Mouse (Mus musculus) spleen, embryonic (tissue): ENCODE measurements around the gene Il17rd.

Source experiments
- CTCF ChIA-PET: fragments of 350-600 bp; sonication (Branson Sonifier 250); formaldehyde crosslinking; loops from one replicate; lab custom pipeline; 2022; lab: Charles Lee

Il17rd gene

DNA sequence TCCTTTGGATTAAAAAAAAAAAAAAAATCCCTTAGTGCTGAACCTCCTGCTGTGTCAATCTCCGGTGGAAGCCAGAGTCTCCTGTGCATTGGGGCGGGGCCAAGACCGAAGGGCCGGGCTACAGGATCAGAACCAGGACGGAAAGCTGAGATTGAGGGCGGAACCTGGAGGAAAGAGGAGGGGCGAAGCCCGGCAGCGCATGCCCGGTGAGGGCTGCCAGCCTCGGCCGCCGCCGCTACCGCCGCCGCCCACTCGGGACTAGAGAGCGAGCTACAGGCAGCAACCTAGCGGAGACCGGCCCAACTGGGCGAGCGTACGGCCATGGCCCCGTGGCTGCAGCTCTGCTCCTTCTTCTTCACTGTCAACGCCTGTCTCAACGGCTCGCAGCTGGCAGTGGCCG, at the start of gene Il17rd:
Il17rd (plus strand) TSS at position 159 of the 400 bp plus-strand sequence.
- CTCF ChIA-PET, result no interaction called here

DNA sequence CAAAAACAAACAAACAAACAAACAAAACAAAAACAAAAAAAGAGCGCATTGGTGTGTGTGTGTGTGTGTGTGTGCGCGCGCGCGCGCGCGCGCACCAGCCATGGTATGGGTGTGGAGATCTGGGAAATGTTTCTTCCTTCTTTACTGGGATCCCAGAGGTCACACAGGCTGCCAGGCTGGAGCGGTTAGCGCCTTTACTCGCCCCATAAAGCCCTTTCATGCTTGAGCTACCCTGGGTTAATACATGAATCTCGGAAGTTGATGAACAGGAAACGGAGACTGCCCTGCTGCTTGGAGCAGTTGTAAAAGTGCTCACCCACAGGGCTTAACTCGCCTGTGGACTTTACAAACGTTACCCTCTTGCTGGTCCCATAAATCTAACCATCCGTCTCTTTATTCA, 47.1 kb upstream of the Il17rd start:
- CTCF ChIA-PET, result no interaction called here

DNA sequence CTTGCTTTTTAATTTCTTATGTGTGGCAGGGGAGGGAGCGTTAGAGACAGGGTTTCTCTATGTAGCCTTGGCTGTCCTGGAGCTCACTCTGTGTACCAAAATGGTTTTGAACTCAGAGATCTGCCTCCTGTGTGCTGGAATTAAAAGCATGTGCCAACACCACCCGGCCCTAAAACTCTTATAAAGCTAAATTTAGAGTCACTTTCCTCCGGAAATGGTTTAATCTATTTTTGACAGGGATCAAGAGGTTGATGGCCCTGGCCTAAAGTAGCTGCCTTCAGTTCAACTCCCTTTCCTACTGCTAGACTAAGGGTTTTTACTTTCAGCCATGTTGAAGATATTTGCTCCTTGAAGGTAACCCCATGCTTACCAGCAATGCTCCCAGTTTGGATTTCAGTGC, 45.3 kb upstream of the Il17rd start:
- CTCF ChIA-PET, result no interaction called here

DNA sequence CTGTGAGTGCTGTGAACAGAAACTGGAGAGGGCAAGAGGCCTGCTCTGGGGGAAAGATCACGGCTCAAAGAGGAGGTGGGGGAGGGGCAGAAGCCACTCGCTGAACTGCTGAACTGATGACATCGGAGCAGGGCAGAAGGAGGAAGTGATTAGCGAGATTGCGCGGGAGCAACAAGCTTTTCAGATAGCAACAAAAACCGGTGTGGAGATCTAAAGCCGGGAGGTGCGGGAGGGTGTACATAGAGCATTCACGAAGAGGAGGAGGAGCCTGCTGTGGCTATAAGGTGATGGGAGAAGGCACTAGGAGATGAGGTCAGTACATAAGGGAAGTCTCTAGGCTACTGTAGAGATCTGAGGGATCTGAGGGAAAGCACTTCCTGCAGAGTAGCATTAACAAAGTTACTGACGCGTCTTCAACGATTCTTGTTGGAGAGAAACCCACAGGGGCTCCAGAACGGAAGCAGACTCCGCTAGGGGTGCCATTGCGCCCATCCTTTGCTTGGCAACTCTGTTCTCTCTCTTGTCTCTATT, 44.5 kb upstream of the Il17rd start, which contains the start of gene Hesx1:
Hesx1 (plus strand) TSS at position 206 of the 531 bp plus-strand sequence.
- CTCF ChIA-PET, result interaction anchor here (0.7 kb wide), 1 partner anchor 1245 kb away, joined by 3 read pairs; no protein-coding TSS in a partner anchor

DNA sequence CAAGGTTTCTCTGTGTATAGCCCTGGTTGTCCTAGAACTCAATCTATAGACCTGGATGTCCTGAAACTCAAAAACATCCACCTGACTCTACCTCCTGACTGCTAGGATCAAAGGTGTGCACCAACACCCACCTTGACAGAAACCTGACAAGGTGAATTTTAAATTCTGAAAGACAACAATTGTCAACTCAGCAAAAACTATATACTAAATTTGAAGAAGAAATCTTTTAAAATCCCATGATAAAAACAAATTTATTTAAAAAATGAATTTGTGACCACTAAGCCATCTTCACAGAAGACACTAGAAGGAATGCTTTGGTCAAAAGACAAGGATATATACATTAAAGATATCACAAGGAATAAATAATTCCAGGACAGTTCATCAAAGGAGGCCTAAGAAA, 42.5 kb upstream of the Il17rd start:
- CTCF ChIA-PET, result no interaction called here

DNA sequence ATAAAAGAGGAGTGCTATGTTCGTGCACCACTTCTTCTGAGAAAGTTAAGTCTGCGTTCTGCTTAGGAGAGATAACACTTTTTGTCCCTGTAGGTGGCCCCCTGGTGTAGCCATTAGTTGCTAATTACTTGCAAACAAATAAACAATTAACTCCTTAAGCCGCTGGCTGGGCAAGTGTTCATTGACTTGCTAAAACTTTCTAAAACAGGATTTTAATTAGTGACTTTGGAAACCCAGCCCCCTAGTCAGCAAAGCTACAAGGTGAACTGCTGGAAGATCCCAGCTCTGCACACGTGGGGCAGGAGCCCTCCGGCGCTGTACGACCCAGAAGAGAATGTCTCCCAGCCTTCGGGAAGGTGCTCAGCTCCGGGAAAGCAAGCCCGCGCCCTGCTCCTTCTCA, 38.4 kb upstream of the Il17rd start:
- CTCF ChIA-PET, result no interaction called here

DNA sequence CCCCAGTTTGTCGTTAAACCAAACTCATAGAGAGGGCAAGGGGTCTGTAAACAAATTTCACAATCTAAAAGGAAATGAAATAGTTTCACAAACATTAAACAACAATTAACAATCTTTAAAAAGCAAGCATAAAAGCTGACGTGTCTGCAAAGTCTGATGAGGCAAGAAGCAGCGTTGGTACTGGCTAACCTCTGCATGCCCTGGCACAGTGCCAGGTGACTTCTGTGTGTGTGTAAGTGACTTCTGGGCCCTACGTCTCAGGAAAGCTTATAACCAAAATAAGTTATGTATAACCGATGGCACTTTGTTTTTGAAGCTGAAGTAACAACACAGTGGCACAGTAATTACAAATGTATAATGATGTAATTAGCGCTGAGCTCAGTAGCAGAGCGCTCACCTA, 33.8 kb upstream of the Il17rd start:
- CTCF ChIA-PET, result no interaction called here

DNA sequence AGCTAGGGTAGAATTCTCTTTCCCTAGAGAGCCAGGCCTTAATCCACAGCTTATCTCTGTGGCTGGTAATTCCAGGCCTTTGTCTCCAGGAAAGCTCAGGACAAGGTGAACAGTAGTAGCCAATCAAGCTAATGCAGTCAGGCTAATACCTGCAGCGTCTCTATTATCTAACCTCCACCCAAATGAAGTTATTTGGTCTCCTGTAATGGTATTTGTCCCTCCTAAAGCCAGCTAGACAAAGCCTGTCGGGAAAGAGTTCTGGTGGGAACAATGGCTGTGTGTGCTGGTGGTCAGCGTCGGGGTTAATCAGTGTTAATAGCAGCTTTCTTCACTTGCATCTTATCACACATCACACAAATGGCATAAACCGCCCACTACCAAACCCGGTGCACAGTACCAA, 32.8 kb upstream of the Il17rd start:
- CTCF ChIA-PET, result no interaction called here

DNA sequence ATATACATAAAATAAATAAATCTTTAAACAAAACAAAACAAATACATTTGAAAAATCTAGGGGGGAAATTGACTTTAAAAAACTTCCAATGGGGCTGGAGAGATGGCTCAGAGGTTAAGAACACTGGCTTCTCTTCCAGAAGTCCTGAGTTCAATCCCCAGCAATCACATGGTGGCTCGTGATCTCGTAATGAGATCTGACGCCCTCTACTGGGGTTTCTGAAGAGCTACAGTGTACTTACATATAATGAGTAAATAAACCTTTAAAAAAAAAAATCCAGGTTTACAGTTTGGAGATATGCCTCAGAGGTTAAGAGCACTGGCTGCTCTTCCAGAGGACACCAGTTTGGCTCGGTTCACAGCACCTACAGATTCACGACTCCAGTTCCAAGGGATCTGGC, 27.2 kb upstream of the Il17rd start:
- CTCF ChIA-PET, result no interaction called here

DNA sequence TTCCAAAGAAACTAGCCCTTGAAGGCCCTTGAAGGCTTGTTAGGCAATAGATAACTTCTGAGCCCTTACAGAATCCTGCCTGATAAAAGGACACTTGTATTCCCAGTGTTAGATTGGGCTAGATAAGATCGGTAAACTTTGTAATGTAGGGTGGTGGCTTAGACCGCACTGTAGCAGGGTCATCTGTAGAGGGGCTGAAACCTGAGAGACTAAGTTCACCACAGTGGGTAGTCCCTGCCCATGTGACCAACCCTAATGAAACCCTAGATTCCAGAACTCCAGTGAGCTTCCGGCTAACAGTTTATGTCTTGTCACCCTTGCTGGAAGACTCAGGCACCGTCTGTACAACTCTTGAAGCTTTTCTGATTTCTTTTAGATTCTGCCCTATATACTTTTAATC, 25.1 kb upstream of the Il17rd start:
- CTCF ChIA-PET, result no interaction called here

DNA sequence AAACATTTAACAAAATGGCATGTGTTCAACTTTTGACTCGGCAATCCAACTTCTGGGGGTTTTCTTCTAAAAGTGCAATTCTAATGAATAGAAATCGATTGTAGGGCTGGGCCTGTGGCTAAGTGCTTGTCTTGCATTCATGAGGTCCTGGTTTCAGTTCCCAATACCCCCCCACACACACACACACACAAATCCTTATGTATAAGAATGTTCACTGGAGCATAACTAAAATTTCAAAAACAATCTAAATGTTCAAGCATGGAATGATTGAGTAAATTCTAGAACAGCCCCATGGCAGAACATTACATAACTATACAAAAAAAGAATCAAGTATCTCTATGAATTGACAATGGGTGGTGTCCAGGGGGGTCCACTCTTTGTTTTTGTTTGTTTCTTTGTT, 20.8 kb upstream of the Il17rd start:
- CTCF ChIA-PET, result no interaction called here

DNA sequence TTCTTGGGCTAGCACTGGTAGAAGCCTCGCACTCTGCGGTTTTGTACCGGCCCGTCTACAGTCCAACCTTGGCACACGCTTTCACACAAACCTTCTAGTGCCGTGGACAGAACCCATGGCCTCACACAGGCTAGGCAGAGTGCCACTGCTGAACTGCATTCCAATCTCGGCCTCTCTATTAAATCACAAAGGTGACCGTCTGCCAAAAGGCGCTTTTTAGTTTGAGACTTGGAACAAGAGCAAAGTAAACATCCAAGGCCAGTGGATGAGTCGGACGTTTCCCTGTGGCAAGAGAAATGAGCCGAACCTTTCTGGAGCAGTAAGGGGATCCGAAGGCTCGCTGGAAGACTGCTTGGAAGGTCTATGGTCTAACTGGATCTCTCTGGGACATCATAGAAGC, 18.9 kb upstream of the Il17rd start:
- CTCF ChIA-PET, result no interaction called here

DNA sequence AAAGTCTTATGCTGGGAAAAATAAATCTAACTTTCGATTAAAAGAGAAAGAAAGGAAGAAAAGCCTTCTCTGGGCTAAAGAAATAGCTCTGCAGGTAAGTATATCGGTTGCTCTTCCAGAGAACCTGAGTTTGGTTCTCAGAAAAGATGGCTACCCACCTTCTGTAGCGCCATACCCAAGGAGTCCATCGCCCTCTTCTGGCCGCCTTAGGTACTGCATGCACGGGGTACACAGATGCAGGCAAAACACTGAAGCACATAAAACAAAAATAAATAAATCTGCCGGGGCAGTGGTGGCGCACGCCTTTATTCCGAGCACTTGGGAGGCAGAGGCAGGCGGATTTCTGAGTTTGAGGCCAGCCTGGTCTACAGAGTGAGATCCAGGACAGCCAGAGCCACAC, 15.9 kb upstream of the Il17rd start:
- CTCF ChIA-PET, result no interaction called here

DNA sequence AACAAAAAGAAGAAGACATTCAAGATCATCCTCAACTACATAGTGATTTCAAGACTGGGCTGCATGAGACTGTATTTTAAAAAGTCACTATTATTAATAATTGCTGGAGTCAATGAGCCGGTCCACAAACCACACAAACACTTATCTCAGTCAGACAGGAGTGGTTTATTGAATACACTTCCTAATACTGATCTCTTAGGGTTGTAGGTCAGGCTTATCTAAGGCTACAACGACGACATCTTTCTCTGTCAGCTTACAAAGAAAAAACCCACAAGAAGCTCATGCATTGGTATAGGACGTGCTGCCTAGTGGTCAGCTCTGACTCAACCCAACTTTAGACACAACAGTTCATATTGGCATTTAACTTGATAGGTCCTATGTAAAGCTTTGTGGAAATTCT, 14.1 kb upstream of the Il17rd start:
- CTCF ChIA-PET, result no interaction called here

DNA sequence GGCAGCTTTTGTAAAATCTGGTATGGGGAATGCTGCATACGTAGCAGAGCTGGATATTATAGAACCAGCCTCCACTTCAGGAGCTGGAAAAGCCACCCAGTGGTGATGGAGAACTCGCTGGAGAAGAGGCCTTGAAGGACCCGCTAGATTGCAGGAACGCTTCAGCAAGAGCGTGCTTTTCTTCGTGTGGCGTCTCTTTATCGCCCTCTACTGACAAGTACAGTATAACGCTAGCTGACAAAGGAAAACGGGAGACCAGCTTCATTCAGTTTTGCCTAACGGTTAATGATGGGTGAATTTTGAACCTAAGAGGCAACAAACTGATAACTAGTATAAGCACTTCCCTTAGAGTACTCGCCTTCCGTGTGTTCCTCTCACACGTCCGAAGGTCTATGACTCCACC, 9.0 kb upstream of the Il17rd start:
- CTCF ChIA-PET, result interaction anchor here (0.6 kb wide), 1 partner anchor 36 kb away, joined by 3 read pairs; no protein-coding TSS in a partner anchor

DNA sequence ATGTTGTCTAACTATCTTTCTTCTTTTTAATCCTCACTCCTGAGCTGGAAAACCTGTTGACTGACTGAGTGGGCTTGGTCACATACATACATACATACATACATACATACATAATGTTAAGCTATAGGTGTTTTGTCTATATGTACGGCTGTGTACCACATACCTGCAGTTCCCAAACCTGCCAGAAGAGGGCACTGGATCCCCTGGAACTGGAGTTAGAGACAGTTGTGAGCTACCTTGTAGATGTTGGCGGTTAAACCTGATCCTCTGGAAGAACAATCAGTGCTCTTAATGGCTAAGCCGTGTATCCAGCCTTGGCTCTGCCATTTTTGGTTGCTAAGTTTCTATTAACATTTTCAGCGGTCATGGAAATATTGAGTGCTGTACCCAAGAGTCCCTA, 7.6 kb upstream of the Il17rd start:
- CTCF ChIA-PET, result interaction anchor here (1.1 kb wide), 1 partner anchor 66 kb away, joined by 4 read pairs; no protein-coding TSS in a partner anchor

DNA sequence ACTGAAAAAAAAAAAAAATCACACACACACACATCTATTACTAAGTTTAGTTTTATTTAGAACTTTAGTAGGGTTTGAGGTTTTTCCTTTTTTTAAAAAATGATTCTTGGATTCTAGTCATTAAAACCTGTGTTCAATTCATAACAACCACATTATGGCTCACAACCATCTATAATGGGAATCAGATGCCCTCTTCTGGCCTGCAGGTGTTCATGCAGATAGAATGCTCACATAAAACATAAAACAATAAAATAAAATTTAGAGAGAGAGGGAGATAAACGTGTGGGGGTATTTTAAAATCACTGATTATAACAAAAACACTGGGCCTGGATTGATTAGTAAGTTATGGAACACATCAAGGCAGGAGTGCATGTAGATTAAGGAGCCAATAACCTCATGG, 1.2 kb upstream of the Il17rd start:
- CTCF ChIA-PET, result no interaction called here

DNA sequence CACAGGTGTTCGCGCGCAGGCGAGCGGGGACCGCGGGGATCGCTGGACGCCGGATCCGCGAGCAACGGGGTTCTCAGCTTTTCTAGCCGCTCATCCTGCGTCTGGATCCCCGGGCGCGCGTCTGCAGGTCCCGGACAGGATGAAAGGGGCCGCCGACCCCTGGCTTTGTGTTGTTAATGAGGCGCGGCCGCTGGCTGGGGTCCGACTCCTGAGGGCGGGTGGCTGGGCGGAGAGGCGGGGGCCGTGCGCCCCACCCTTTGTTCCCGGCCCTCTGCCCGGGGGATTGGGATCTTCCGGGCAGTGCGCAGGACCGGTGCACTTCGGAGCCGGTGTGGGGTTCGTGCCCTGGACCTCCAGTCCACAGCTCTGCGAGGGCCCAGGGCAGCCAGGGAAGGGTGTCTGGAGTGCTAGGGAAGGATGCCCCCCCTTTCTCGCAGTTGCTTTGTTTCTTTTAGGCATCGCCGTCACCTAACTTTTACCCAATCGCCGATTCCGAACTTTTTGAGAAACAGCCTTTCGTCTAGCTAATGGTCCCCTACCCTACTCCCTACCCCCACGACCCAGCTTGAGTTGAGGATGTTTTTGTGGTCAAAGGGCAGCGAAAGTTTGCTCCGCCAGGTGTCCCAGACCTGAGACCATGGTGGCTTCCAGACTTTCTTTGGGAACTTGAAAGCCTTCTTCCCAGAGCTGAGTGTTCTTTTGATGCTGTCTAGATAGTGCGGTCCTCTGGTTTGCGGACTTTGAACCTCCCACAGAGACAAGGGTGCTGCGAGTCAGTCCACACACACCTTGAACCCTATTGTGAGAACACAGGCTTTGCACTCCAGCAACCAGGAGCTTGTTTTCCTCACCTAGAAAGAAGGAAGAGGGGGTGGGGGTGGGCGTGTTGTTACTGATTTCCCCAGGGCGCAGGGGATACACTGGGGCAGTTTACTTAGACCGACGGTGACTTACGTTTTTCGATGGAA, 824 bp downstream of the Il17rd start:
- CTCF ChIA-PET, result interaction anchor here (0.6 to 0.9 kb wide), 3 partner anchors 22 to 241 kb away, joined by 4 to 12 read pairs (median 4); no protein-coding TSS in a partner anchor

DNA sequence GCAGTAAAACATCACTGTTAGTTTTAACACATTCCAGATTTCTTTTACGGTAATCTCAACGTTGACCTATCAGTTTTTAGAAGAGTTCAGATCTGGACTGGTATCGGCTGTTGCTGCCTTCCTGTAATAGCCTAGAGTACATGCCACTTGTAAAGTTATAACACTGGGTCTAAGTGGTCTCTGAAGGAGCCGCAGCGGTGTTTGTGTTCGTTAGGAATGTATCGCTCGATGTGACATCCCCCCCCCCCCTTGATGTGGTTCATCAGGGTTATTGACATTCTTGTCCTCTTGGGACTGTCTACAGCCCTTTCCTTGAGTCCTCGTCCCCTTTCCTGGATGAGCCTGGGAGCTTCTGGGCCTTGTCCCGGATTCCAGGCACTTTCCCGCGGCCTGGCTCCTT, 1.7 kb downstream of the Il17rd start:
- CTCF ChIA-PET, result interaction anchor here (0.9 kb wide), 1 partner anchor 70 kb away, joined by 12 read pairs; no protein-coding TSS in a partner anchor

DNA sequence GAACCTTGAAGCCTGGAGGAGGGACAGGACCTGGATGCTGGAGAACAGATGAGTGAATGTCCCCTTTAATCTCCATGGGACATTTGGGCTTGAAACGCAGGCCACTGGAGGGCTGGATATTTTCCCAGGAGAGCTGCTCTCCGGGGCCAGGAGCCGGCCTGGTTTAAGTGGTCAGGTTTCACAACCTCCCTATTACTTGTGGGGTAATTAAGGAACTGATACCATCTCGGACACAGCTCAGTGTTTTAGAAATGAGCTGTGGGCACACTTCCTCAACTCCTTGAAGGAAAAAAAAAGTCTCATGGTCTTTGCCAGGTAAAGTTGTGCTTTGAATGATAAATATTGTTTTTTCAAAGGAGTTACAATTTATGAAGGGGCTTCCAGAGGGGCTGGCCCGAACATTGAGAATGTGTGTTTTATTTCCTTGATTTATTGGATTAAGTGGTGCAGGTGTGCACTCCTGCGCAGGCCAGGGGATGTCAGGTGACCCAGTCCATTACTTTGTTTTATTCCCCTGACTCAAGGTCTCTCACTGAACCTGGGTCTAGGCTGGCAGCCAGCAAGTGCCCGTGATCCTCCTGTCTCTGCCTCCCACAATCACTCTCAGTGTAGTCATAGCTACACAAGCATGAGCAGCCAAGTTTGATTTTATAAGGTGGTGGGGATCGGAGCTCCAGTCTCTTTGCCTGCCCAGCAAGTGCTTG, 3.7 kb downstream of the Il17rd start:
- CTCF ChIA-PET, result no interaction called here

DNA sequence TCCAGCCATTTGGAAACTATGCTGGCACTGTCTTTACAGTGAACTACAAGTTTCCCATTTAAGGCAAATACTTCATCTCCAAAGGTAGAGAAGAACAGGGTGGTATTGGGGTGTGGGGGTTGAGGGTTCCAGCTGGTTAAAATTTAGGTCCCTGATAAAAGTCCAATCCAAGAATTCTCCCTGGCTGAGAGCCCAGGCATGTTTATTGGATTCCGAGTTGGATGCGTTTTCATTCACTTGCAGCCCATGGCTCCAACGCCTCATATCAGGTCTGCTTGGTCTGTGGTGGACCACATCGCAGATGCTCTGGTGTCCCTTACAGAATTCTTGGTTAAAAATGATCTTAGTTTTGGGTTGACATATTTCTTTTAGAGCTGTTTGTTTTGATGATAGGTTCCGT, 4.7 kb downstream of the Il17rd start:
- CTCF ChIA-PET, result interaction anchor here (0.6 kb wide), 1 partner anchor 38 kb away, joined by 5 read pairs; no protein-coding TSS in a partner anchor
